Mouse (Mus musculus) limb, embryonic 11.5 days (tissue): ENCODE results near the gene Mamdc2. TPM values are rescaled to one million over a fixed set of nuclear protein-coding genes. Genes with fewer than 3 reads are reported as not detected.

Experiments
- ATAC-seq: fragments of 200-750 bp; cut with Nextera tagmentation; 2 replicates; pipeline ENCODE4 v1.8.0; 2017; ENCODE audit warnings: low read depth; ENCODE audit not compliant: insufficient number of reproducible peaks, low FRiP score, low TSS enrichment
- DNase-seq: peaks from one replicate; pipeline ENCODE4 v3.0.0-alpha.2; 2015; ENCODE audit warnings: low spot score
- H3K27ac ChIP-seq: fragments of 300-500 bp; sonication (generic); replicated peaks from 2 replicates; pipeline ENCODE4 v1.5.1; 2014; ENCODE audit warnings: low read depth, mild to moderate bottlenecking, low read length
- H3K27me3 ChIP-seq: fragments of 300-500 bp; sonication (generic); 2 replicates; pipeline ENCODE4 v1.6.1; 2014; ENCODE audit warnings: mild to moderate bottlenecking, low read length, mixed read lengths; ENCODE audit not compliant: control insufficient read depth, insufficient read depth
- H3K36me3 ChIP-seq: fragments of 300-500 bp; sonication (generic); 2 replicates; pipeline ENCODE4 v1.6.1; 2014; ENCODE audit warnings: mild to moderate bottlenecking, low read length, moderate library complexity, mixed read lengths; ENCODE audit not compliant: control insufficient read depth, insufficient read depth
- H3K4me1 ChIP-seq: fragments of 300-500 bp; sonication (generic); 2 replicates; pipeline ENCODE4 v1.6.1; 2014; ENCODE audit warnings: low read length, mixed read lengths; ENCODE audit not compliant: control insufficient read depth, insufficient read depth
- H3K4me2 ChIP-seq: fragments of 300-500 bp; sonication (generic); 2 replicates; pipeline ENCODE4 v1.6.1; 2014; ENCODE audit warnings: low read depth, mild to moderate bottlenecking, moderate library complexity; ENCODE audit not compliant: severe bottlenecking
- H3K4me3 ChIP-seq: fragments of 300-500 bp; sonication (generic); 2 replicates; pipeline ENCODE4 v1.5.1; 2014; ENCODE audit warnings: low read depth, low read length
- H3K9ac ChIP-seq: fragments of 300-500 bp; sonication (generic); 2 replicates; pipeline ENCODE4 v1.6.1; 2014; ENCODE audit warnings: mild to moderate bottlenecking, low read length
- H3K9me3 ChIP-seq: fragments of 300-500 bp; sonication (generic); 2 replicates; pipeline ENCODE4 v1.6.1; 2016; ENCODE audit warnings: low read length; ENCODE audit not compliant: control insufficient read depth
- WGBS: fragments of 180-500 bp; shearing (Covaris S2); extraction: QIAGEN DNeasy Blood & Tissue Kit; methylation state at CpG from one replicate; pipeline ENCODE4 v1.1.7; 2014; 5-methylcytosine and 5-hydroxymethylcytosine counted together
- polyA plus RNA-seq: library from polyadenylated mRNA; unstranded; fragments of >200 nt; fragmentation: Nextera tagmentation; extraction: Ambion mirVana; gene quantifications from 2 replicates; pipeline ENCODE4 v1.2.1, GENCODE M21; 2014

Gene Mamdc2
- polyA plus RNA-seq, 1 experiment from 2014 or later = 0.80 TPM

DNA sequence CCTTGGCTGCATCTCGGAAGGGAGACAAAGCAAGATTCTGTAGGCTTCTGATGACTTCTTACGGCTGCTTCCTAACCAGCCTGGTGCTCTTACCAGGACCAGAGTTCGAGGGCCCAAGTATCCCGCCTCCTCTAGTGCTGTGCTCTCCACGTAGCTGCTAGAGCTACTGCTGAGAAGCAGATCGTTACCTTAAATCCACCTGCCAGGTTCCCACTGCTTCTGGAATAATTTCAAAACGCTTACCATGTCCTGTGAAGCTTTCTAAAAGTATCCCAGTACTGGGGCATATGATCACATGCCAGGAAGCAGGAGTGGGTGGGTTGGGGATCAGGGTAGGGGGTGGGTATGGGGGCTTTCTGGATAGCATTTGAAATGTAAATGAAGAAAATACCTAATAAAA, 141.6 kb downstream of the Mamdc2 start:
- no peak overlapping the region for H3K27ac ChIP-seq
- H3K4me2 ChIP-seq = no peak overlapping the region
- H3K36me3 ChIP-seq = no peaks in the 10 kb centered on the region
- no peaks in the 10 kb centered on the region for H3K27me3 ChIP-seq
- no peaks in the 10 kb centered on the region for H3K4me1 ChIP-seq
- DNase-seq (no peak), ATAC-seq (no peak)
- no peak overlapping the region for H3K4me3 ChIP-seq
- no peak overlapping the region for H3K9ac ChIP-seq
- no peaks in the 10 kb centered on the region for H3K9me3 ChIP-seq
- WGBS = 78% methylated on average over 7 of the region's 7 CpGs

DNA sequence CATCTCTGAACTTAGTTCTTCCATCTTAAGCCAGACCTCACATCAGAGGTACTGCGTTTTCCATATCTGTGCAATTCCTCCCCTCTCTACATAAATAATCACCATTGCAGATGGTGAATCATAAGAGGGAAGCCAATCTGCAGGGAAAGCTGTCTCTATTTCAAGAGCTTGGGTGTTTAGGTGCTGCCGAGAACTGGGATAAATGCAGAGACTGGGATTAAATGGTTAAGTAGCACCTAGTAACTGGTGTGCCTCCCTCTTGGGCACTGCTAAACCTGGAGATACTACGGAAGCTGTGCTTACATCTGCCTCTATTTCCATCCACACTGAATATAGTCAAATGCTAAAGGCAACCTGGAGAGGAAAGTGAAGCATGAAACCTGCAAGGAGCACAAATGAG, 148.3 kb downstream of the Mamdc2 start:
- no peaks in the 10 kb centered on the region for H3K27me3 ChIP-seq
- no peak for ATAC-seq
- 90% methylated on average over 3 of the region's 3 CpGs for WGBS
- no peak overlapping the region for H3K4me2 ChIP-seq
- no peaks in the 10 kb centered on the region for H3K9me3 ChIP-seq
- H3K4me1 ChIP-seq = no peaks in the 10 kb centered on the region
- no peaks in the 10 kb centered on the region for H3K36me3 ChIP-seq
- no peak for DNase-seq
- H3K4me3 ChIP-seq = no peak overlapping the region
- H3K27ac ChIP-seq = no peak overlapping the region
- no peak overlapping the region for H3K9ac ChIP-seq

DNA sequence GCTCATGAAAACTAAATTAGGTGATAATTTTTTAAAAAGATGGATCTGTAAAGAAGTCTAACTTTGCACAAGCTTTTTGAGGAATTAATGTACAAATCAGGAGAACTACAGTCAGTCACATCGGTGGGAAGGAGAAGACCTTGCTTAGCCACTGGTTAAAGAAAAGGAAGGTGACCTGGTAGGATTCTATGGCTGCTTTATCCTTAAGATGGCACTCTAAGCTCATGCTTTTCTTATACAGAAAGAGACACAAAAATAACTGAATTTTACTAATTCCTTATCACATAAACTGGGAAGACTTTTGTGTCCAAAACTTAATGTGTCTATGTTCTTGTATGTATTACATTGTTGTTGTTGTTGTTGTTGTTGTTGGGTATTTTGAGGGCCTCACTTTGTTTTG, 149.3 kb downstream of the Mamdc2 start:
- H3K4me3 ChIP-seq = no peak overlapping the region
- no peak for DNase-seq
- H3K4me2 ChIP-seq = no peak overlapping the region
- no peaks in the 10 kb centered on the region for H3K27me3 ChIP-seq
- no peaks in the 10 kb centered on the region for H3K4me1 ChIP-seq
- no peaks in the 10 kb centered on the region for H3K36me3 ChIP-seq
- H3K27ac ChIP-seq = no peak overlapping the region
- WGBS = 97% methylated on average over 1 of the region's 1 CpGs
- no peaks in the 10 kb centered on the region for H3K9me3 ChIP-seq
- ATAC-seq = no peak
- no peak overlapping the region for H3K9ac ChIP-seq

DNA sequence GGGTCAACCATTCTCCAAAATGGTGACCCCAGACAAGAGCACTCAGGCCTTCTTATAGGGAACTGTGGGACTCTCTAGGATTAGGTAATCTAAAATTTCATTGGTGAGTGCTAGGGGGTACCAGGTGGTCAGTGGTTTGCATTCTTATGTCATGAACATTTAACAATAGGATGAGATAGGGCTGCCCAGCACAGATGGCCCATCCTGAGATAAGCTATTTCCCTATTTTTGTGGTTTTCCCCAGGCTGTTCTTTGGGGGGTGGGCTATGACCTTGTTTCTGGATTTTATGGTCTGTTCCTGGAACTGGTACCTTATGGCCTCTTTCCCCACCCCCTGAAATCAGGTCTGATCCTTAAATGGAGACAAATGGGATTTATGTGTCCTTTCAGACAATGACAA, 151.1 kb downstream of the Mamdc2 start:
- no peak overlapping the region for H3K4me3 ChIP-seq
- no peaks in the 10 kb centered on the region for H3K4me1 ChIP-seq
- H3K9me3 ChIP-seq = no peaks in the 10 kb centered on the region
- no peak overlapping the region for H3K4me2 ChIP-seq
- no peaks in the 10 kb centered on the region for H3K27me3 ChIP-seq
- H3K27ac ChIP-seq = no peak overlapping the region
- no peak overlapping the region for H3K9ac ChIP-seq
- DNase-seq = no peak
- H3K36me3 ChIP-seq = no peaks in the 10 kb centered on the region
- no peak for ATAC-seq

DNA sequence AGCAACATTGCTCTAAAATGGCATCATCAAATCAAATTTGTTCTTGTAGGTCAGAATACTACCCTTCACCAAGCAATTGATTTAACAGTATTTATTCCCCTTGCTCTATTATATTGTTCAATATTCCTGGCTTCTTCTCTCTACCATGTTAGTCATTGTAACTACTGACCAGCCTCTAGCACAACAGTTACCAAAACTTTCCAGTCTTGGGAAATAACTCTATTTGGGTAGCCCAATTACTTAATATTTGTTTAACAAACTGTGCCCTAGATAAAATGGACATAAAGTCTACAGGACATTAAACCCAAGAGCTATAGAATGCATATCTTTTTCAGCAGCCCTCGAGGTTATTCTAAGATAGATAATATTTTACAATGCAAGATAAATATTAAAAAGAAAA, 159.0 kb downstream of the Mamdc2 start:
- Histone ChIP-seq H3K9ac (no peak overlapping the region), H3K27me3 (no peaks in the 10 kb centered on the region), H3K4me2 (no peak overlapping the region), H3K36me3 (no peaks in the 10 kb centered on the region), H3K9me3 (no peaks in the 10 kb centered on the region), H3K4me1 (no peaks in the 10 kb centered on the region), H3K4me3 (no peak overlapping the region), H3K27ac (no peak overlapping the region)
- WGBS = 84% methylated on average over 1 of the region's 1 CpGs
- DNase-seq = no peak
- ATAC-seq = no peak

DNA sequence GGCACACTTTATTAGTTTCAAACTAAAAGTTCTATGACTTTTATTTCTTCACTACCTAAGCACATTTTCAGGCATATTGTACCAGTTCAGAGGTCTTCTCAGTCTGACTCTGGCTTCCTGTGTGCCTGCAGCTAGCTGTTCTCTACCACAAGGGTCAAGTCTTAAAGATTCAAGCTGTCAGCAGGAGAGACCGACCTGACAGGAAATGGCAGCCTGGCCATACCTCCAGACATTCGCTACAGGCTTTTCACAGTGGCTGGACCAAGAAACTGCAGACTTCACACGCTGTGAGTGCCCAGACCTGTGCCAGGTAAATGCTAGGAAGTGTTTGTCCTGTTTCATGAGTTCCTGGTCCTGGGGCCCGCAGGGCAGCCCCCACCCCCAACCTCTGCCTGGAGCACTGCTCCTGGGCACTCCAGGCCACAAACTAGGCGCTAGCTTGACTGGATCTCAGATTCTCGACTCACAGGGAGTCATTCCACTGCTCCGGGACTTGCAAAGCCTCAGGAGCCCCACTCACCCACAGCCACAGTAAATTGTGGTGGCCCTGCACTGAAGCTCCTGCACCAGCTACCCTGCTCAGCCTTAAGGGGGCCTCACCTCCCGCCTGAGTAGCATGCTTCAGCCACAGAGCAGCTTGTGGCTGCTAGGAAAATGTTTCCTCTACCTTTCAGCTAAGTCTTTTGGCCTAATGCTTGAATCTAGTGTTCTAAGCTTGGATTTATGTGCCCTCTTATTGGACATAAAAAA, 166.2 kb downstream of the Mamdc2 start:
- WGBS = 42% methylated on average over 8 of the region's 8 CpGs

DNA sequence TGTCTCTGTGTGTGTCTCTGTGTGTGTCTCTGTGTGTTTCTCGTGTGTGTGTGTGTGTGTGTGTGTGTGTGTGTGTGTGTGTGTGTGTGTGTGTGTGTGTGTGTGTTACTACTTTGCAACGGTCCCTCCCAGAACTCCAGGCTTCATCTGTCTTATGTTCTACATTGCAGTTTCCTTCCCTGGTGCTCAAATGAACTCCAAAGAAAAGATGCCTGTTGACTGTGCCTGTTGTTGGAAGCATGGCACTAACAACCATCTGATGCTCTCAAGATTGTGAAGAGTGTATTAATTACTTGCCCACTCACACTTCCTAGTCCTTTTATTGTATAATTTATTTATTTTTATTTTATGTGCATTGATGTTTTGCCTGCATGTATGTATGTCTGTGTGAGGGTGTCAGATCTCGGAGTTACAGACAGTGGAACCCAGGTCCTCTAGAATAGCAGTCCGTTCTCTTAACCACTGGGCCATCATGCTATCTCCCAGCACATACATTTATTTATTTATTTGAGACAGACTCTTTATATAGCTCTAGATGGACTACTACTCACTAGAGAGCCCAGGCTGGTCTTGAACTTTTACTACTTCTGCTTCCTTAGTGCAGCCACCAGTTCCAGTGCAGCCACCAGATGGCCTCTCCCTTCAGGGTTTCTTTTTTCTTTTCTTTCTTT, 174.1 kb downstream of the Mamdc2 start:
- H3K36me3 ChIP-seq = no peaks in the 10 kb centered on the region
- H3K4me2 ChIP-seq = peak overlapping the region; percentile 44
- H3K27me3 ChIP-seq = no peaks in the 10 kb centered on the region
- H3K9ac ChIP-seq = peak overlapping the region; percentile 88; the same call in 1 of the 2 replicates
- 60% methylated on average over 4 of the region's 4 CpGs for WGBS
- H3K4me3 ChIP-seq = peak overlapping the region; percentile 79
- peak; percentile 44 for ATAC-seq
- no peaks in the 10 kb centered on the region for H3K9me3 ChIP-seq
- H3K27ac ChIP-seq = no peak overlapping the region
- no peak for DNase-seq
- H3K4me1 ChIP-seq = 0 out of 2 replicates have a peak, but pooled peaks cover 2% of the 10 kb centered on the region

More for the DNA sequence above, 166.2 kb downstream of the Mamdc2 start:
- no peaks in the 10 kb centered on the region for H3K9me3 ChIP-seq
- H3K27me3 ChIP-seq = no peaks in the 10 kb centered on the region
- H3K36me3 ChIP-seq = no peaks in the 10 kb centered on the region
- H3K4me2 ChIP-seq = no peak overlapping the region
- no peak overlapping the region for H3K9ac ChIP-seq
- H3K27ac ChIP-seq = no peak overlapping the region
- ATAC-seq (no peak), DNase-seq (peak; percentile 42)
- H3K4me3 ChIP-seq = no peak overlapping the region
- no peaks in the 10 kb centered on the region for H3K4me1 ChIP-seq

DNA sequence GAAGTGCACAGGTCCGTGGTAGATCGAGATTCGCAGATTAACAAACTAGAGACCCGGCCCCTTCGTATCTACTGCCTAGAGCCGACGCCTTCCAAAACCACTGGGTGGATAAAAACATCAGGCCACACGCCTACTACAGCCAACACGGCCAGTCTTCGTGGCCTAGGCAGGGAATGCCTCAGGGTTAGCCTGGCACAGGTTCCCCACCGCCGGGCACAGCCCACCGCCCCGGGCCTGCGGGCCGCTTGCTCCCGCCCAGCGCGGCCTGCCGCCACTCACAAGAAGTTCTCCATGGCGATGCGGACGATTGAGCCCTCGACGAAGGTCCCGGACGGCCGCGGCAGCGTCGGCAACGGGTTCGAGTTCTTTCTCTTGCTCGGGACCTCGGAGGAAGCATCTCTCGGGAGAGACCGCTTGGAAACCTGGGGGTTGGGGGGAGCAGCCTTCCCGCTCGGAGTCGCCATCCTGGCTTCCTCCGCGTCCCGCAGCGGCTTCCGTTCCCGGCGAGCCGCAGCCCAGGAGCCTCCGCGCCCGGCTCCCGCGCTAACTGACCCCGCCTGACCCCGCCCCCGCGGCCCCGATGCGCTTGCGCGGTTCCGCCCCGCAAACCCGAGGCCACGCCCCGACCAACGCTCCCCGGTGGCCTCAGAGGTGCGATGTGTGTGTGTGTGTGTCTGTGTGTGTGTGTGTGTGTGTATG, 174.7 kb downstream of the Mamdc2 start, which contains the start of gene Smc5:
Smc5 (minus strand) TSS at position 543 of the 699 bp plus-strand sequence.
- H3K4me3 ChIP-seq = peak within 1 kb of the TSS; percentile 79
- no peaks in the 10 kb centered on the region for H3K9me3 ChIP-seq
- peak; percentile 95 for ATAC-seq
- no peak within 1 kb of the TSS for H3K27ac ChIP-seq
- peak within 1 kb of the TSS; percentile 44 for H3K4me2 ChIP-seq
- no peaks in the 10 kb centered on the region for H3K27me3 ChIP-seq
- peaks cover 1% of the 10 kb centered on the region; the same call in 1 of the 2 replicates for H3K36me3 ChIP-seq
- H3K9ac ChIP-seq = peak within 1 kb of the TSS; percentile 88
- under 1% methylated on average over 61 of the region's 69 CpGs for WGBS
- 0 out of 2 replicates have a peak, but pooled peaks cover 2% of the 10 kb centered on the region for H3K4me1 ChIP-seq
- peak; percentile 92 for DNase-seq
